Comparison of ENCODE assay signal across 8 mouse cellular contexts in genomic region chr1:172311921-172312767, GRCm38 (mm10). TPM values are rescaled to one million over a fixed set of nuclear protein-coding genes. Genes with fewer than 3 reads are reported as not detected.
DNase-seq lines count a peak whose midpoint lies in the region; ATAC-seq and TF ChIP-seq lines count a peak whose summit lies in the region.

No protein-coding gene starts in this region.

- no peaks in the 10 kb centered on the region for H3K27me3 ChIP-seq in MEL (ENCODE audit: control insufficient read depth in 1 of 2, insufficient read depth in 2 of 2, low read length in 2 of 2)
- H3K27me3 ChIP-seq in forebrain, embryonic 12.5 days = no peaks in the 10 kb centered on the region

- intact Hi-C loops in heart, postnatal 25 days (cut with DNase I) = loop anchor here (2.0 to 5.0 kb wide), 5 partner anchors 69 to 265 kb away; partner anchors contain the start of genes Casq1, Dcaf8 and Pex19

- 0 out of 4 replicates have a peak, but pooled peaks cover 0 to 3% of the 10 kb centered on the region in 2 experiments for H3K36me3 ChIP-seq in MEL (ENCODE audit: control insufficient read depth in 1 of 2, insufficient read depth in 2 of 2, low read length in 2 of 2)
- H3K36me3 ChIP-seq in forebrain, embryonic 12.5 days (replicated peaks) = peaks cover 11% of the 10 kb centered on the region

- WGBS in forebrain, embryonic 12.5 days = under 1% methylated on average over 37 of the region's 55 CpGs

- peaks cover 2 to 10% of the 10 kb centered on the region in 2 experiments for H3K4me1 ChIP-seq in MEL (ENCODE audit: control insufficient read depth in 1 of 2, insufficient read depth in 2 of 2, low read length in 2 of 2)
- H3K4me1 ChIP-seq in forebrain, embryonic 12.5 days = peaks cover 81% of the 10 kb centered on the region

- peak overlapping the region; percentile 86 to 93 for H3K4me3 ChIP-seq in MEL (ENCODE audit: control insufficient read depth in 1 of 2, insufficient read depth in 1 of 2, low read depth in 2 of 2, low read length in 2 of 2)
- H3K4me3 ChIP-seq in forebrain, embryonic 12.5 days (replicated peaks) = peak overlapping the region; percentile 83
- H3K4me3 ChIP-seq in layer of hippocampus, adult 2 months = peak overlapping the region; percentile 93

- ATAC-seq in cerebellum, adult (ENCODE audit: insufficient number of reproducible peaks, low FRiP score, low TSS enrichment) = peak; percentile 27
- peak; percentile 76 for ATAC-seq in forebrain, embryonic 12.5 days (ENCODE audit: low FRiP score)

- no peak for TF ChIP-seq CTCF in MEL (IDR thresholded peaks at IDR 0.05 in 2 of 3, conservative IDR thresholded peaks at IDR 0.05 in 1 of 3; ENCODE audit: control insufficient read depth in 1 of 3, insufficient read depth in 1 of 3, low read depth in 2 of 3, low read length in 3 of 3, poor library complexity in 1 of 3, severe bottlenecking in 1 of 3)
- no peak for TF ChIP-seq CTCF in layer of hippocampus, adult 2 months (conservative IDR thresholded peaks at IDR 0.05)

- peak; percentile 89 for DNase-seq in MEL (ENCODE audit: low read depth, low spot score)
- DNase-seq in heart, postnatal 25 days (ENCODE audit: low spot score) = peak; percentile 79
- peak; percentile 73 to 78 for DNase-seq in layer of hippocampus, adult 2 months (ENCODE audit: low spot score in 2 of 2)
- DNase-seq in lung, postnatal 25 days (ENCODE audit: low spot score) = peak; percentile 88
- DNase-seq in retina, adult 2 months (ENCODE audit: low read depth, low spot score) = peak; percentile 65
- peak; percentile 91 to 96 for DNase-seq in thymus, postnatal 36 days

- TF ChIP-seq RAD21 in MEL (IDR thresholded peaks at IDR 0.05; ENCODE audit: low read depth, low read length) = no peak

- peak overlapping the region; percentile 62 for H3K27ac ChIP-seq in MEL (ENCODE audit: control insufficient read depth, low read depth, low read length)
- peak overlapping the region; percentile 88 for H3K27ac ChIP-seq in forebrain, embryonic 12.5 days
- H3K27ac ChIP-seq in layer of hippocampus, adult 2 months = peak overlapping the region; percentile 100

- H3K4me2 ChIP-seq in forebrain, embryonic 12.5 days = peak overlapping the region; percentile 82

- peaks cover 22% of the 10 kb centered on the region for H3K79me2 ChIP-seq in MEL (ENCODE audit: control insufficient read depth, insufficient read depth, low read length, poor library complexity)

- TF ChIP-seq POLR2A in MEL (IDR thresholded peaks at IDR 0.05; ENCODE audit: control insufficient read depth in 1 of 2, insufficient read depth in 1 of 2, low read depth in 1 of 2, low read length in 2 of 2, poor library complexity in 1 of 2) = peak; percentile 33 to 56; a peak in 2 of 4 replicates

- no peaks in the 10 kb centered on the region for H3K9me3 ChIP-seq in MEL (replicated peaks; ENCODE audit: insufficient read depth, low read length)
- no peaks in the 10 kb centered on the region for H3K9me3 ChIP-seq in forebrain, embryonic 12.5 days

- TF ChIP-seq EP300 in MEL (IDR thresholded peaks at IDR 0.05; ENCODE audit: low read depth in 1 of 2, low read length in 2 of 2) = no peak

- peak overlapping the region; percentile 90 for H3K9ac ChIP-seq in MEL (ENCODE audit: control insufficient read depth, low read depth, low read length, poor library complexity, severe bottlenecking)
- peak overlapping the region; percentile 85 for H3K9ac ChIP-seq in forebrain, embryonic 12.5 days

TF ChIP-seq in MEL, 35 proteins besides CTCF, POLR2A, EP300 and RAD21:
- TF ChIP-seq USF1 (IDR thresholded peaks at IDR 0.05; ENCODE audit: low read depth, low read length) (no peak), ZNF384 (IDR thresholded peaks at IDR 0.05; ENCODE audit: low read depth, low read length) (no peak), TCF12 (IDR thresholded peaks at IDR 0.05; ENCODE audit: low read depth, low read length) (0 out of 2 replicates have a peak, but pooled peaks have one; percentile 13), MAX (IDR thresholded peaks at IDR 0.05; ENCODE audit: low read length) (no peak), MAFK (IDR thresholded peaks at IDR 0.05; ENCODE audit: borderline replicate concordance, low read depth, low read length) (no peak), NRF1 (IDR thresholded peaks at IDR 0.05; ENCODE audit: insufficient read depth, low read depth, low read length, poor library complexity, severe bottlenecking) (peak; percentile 56; the same call in 1 of the 2 replicates), CHD2 (IDR thresholded peaks at IDR 0.05; ENCODE audit: low read length) (no peak), HCFC1 (IDR thresholded peaks at IDR 0.05; ENCODE audit: low read depth, low read length) (no peak; the same call in 1 of the 2 replicates), MYB (IDR thresholded peaks at IDR 0.05; ENCODE audit: low read depth, low read length) (no peak), NELFE (IDR thresholded peaks at IDR 0.05; ENCODE audit: low read depth, low read length) (peak; percentile 22; the same call in 1 of the 2 replicates), ZKSCAN1 (IDR thresholded peaks at IDR 0.05; ENCODE audit: low read depth, low read length) (no peak), TBP (IDR thresholded peaks at IDR 0.05; ENCODE audit: low read depth, low read length) (0 out of 2 replicates have a peak, but pooled peaks have one; percentile 1), SMC3 (IDR thresholded peaks at IDR 0.05; ENCODE audit: low read depth, low read length) (0 out of 2 replicates have a peak, but pooled peaks have one; percentile 3), ETS1 (IDR thresholded peaks at IDR 0.05; ENCODE audit: low read depth, low read length) (no peak), ZMIZ1 (IDR thresholded peaks at IDR 0.05; ENCODE audit: low read depth, low read length) (no peak), POLR2AphosphoS2 (IDR thresholded peaks at IDR 0.05; ENCODE audit: low read length) (no peak), GATA1 (IDR thresholded peaks at IDR 0.05; ENCODE audit: low read depth, low read length) (no peak), RCOR1 (IDR thresholded peaks at IDR 0.05; ENCODE audit: low read depth, low read length) (no peak), MAZ (IDR thresholded peaks at IDR 0.05; ENCODE audit: low read depth, low read length) (no peak; the same call in 1 of the 2 replicates), MEF2A (IDR thresholded peaks at IDR 0.05; ENCODE audit: extremely low read depth, insufficient replicate concordance, low read depth, low read length, poor library complexity, severe bottlenecking) (no peak), KAT2A (conservative IDR thresholded peaks at IDR 0.05; ENCODE audit: low read depth, low read length) (no peak), SIN3A (IDR thresholded peaks at IDR 0.05; ENCODE audit: low read length) (peak; percentile 3; the same call in 1 of the 2 replicates)
TF ChIP-seq in MEL: peak in this region for 6.

RNA-seq across cellular contexts. Expression of gene Atp1a2, which starts 14.3 kb away (rescaled TPM):
- total RNA-seq in MEL (2012; rRNA removed) = 0.10 TPM in 1 of 2 replicates, not detected in the other
- under 1 TPM in 1 of 2 experiments, not detected in 1; 0.04 TPM for polyA plus RNA-seq in MEL (2012; ENCODE audit: insufficient read depth in 1 of 2, insufficient read length in 2 of 2, low read depth in 1 of 2, low replicate concordance in 2 of 2, missing spikeins in 1 of 2)
- polyA plus RNA-seq in forebrain, embryonic 12.5 days (2016; fragmentation: Nextera tagmentation; extraction: Ambion mirVana) = 9.5 and 10.8 TPM in 2 replicates
- total RNA-seq in heart, postnatal 25 days (2021) = 100 to 1,000 TPM; 600 to 610 TPM
- 100 to 1,000 TPM; 585 to 600 TPM for total RNA-seq in layer of hippocampus, adult 2 months (2021)

RNA-seq across cellular contexts. Expression of gene Kcnj9, which starts 17.0 kb away (rescaled TPM):
- total RNA-seq in MEL (2012; rRNA removed) = not detected in 2 replicates
- under 1 TPM in 1 of 2 experiments, not detected in 1; 0.08 TPM for polyA plus RNA-seq in MEL (2012; ENCODE audit: insufficient read depth in 1 of 2, insufficient read length in 2 of 2, low read depth in 1 of 2, low replicate concordance in 2 of 2, missing spikeins in 1 of 2)
- polyA plus RNA-seq in forebrain, embryonic 12.5 days (2016; fragmentation: Nextera tagmentation; extraction: Ambion mirVana) = 2.5 and 2.8 TPM in 2 replicates
- total RNA-seq in heart, postnatal 25 days (2021) = under 1 TPM in 1 of 2 experiments, not detected in 1; 0.06 TPM
- total RNA-seq in layer of hippocampus, adult 2 months (2021) = 10 to 100 TPM; 67.2 to 69.2 TPM

RNA-seq across cellular contexts. Expression of gene Kcnj10, which starts 28.9 kb away (rescaled TPM):
- 0.03 and 0.04 TPM in 2 replicates for total RNA-seq in MEL (2012; rRNA removed)
- under 1 TPM in 1 of 2 experiments, not detected in 1; 0.72 TPM for polyA plus RNA-seq in MEL (2012; ENCODE audit: insufficient read depth in 1 of 2, insufficient read length in 2 of 2, low read depth in 1 of 2, low replicate concordance in 2 of 2, missing spikeins in 1 of 2)
- polyA plus RNA-seq in forebrain, embryonic 12.5 days (2016; fragmentation: Nextera tagmentation; extraction: Ambion mirVana) = 0.93 and 1.2 TPM in 2 replicates
- total RNA-seq in heart, postnatal 25 days (2021) = under 1 TPM; 0.10 to 0.14 TPM
- total RNA-seq in layer of hippocampus, adult 2 months (2021) = 10 to 100 TPM; 83.2 to 91.6 TPM

RNA-seq across cellular contexts. Expression of gene Igsf8, which starts 50.7 kb away (rescaled TPM):
- 65.2 and 88.0 TPM in 2 replicates for total RNA-seq in MEL (2012; rRNA removed)
- polyA plus RNA-seq in MEL (2012; ENCODE audit: insufficient read depth in 1 of 2, insufficient read length in 2 of 2, low read depth in 1 of 2, low replicate concordance in 2 of 2, missing spikeins in 1 of 2) = 10 to 100 TPM in 1 of 2 experiments, not detected in 1; 97.2 TPM
- polyA plus RNA-seq in forebrain, embryonic 12.5 days (2016; fragmentation: Nextera tagmentation; extraction: Ambion mirVana) = 122 and 127 TPM in 2 replicates
- 10 to 100 TPM in 1 of 2 experiments, 1 to 10 TPM in 1; 9.3 to 15.2 TPM for total RNA-seq in heart, postnatal 25 days (2021)
- 100 to 1,000 TPM; 255 to 257 TPM for total RNA-seq in layer of hippocampus, adult 2 months (2021)

RNA-seq across cellular contexts. Expression of gene Atp1a4, which starts 53.9 kb away (rescaled TPM):
- total RNA-seq in MEL (2012; rRNA removed) = not detected in 2 replicates
- polyA plus RNA-seq in MEL (2012; ENCODE audit: insufficient read depth in 1 of 2, insufficient read length in 2 of 2, low read depth in 1 of 2, low replicate concordance in 2 of 2, missing spikeins in 1 of 2) = not detected
- polyA plus RNA-seq in forebrain, embryonic 12.5 days (2016; fragmentation: Nextera tagmentation; extraction: Ambion mirVana) = 0.05 and 0.06 TPM in 2 replicates
- not detected for total RNA-seq in heart, postnatal 25 days (2021)
- not detected for total RNA-seq in layer of hippocampus, adult 2 months (2021)

Comparison
In these comparisons a context has a peak if more than half of its experiments do, and no peak if none do; other contexts are left out.
1. Peak in every context shown above with its lines: DNase-seq, ATAC-seq, H3K4me3 ChIP-seq and H3K27ac ChIP-seq.
2. RNA of gene Atp1a2, which starts 14.3 kb away (total RNA-seq): 600 to 610 TPM in heart, postnatal 25 days and 585 to 600 TPM in layer of hippocampus, adult 2 months; 0.10 TPM in MEL; every median in the first group is over 100 times any median in the second.
3. RNA of gene Kcnj9, which starts 17.0 kb away (total RNA-seq): 67.2 to 69.2 TPM in layer of hippocampus, adult 2 months; 0.06 TPM in heart, postnatal 25 days and not detected in MEL; every median in the first group is over 10 times any median in the second.
4. RNA of gene Kcnj10, which starts 28.9 kb away (total RNA-seq): 83.2 to 91.6 TPM in layer of hippocampus, adult 2 months; 0.10 to 0.14 TPM in heart, postnatal 25 days and 0.03 to 0.04 TPM in MEL; every median in the first group is over 10 times any median in the second.